Mouse (Mus musculus) hematopoietic stem cell, adult 5-6 weeks (primary cell): ENCODE results near the gene 2300003K06Rik. TPM values are rescaled to one million over a fixed set of nuclear protein-coding genes. Genes with fewer than 3 reads are reported as not detected.
"Not testable (repeated sequence)": the region's sequence is repeated elsewhere in the genome, so short reads cannot be mapped to it uniquely, and the experiment has no call there.

ENCODE experiments used
- ATAC-seq, 2 experiments: fragments of 125-278 bp in 1 of 2; replicated peaks in 1 of 2; 2 replicates each; pipeline ENCODE4 v1.8.0; 2016 to 2017; ENCODE audit warnings: inconsistent platforms in 2 of 2, mild to moderate bottlenecking in 2 of 2, moderate number of reproducible peaks in 2 of 2, low read depth in 1 of 2, moderate TSS enrichment in 1 of 2; ENCODE audit not compliant: low FRiP score in 2 of 2, poor library complexity in 2 of 2, severe bottlenecking in 2 of 2, insufficient read depth in 1 of 2, low TSS enrichment in 1 of 2
- total RNA-seq: library from RNA; stranded (forward); fragments of 172-1452, 232-1000 nt; gene quantifications from 2 replicates; pipeline ENCODE4 v1.2.3, GENCODE M21; 2017

2300003K06Rik gene
- total RNA-seq, result not detected in 2 replicates

GRCm38 (mm10) chr11:99837966-99838365 lies at the start of gene 2300003K06Rik:
2300003K06Rik (minus strand) TSS chr11:99838066.
- ATAC-seq, result no peak

GRCm38 (mm10) chr11:99878887-99879286 lies 41.0 kb upstream of the 2300003K06Rik start, which contains the start of gene Gm11567:
Gm11567 (plus strand) TSS chr11:99879187.
- not testable (repeated sequence) for ATAC-seq

- not testable (repeated sequence) for ATAC-seq
Observed at GRCm38 (mm10) chr11:99873089-99873488, 35.2 kb upstream of the 2300003K06Rik start, which contains the start of gene Krtap9-1. Krtap9-1 (plus strand) TSS chr11:99873389.

- not testable (repeated sequence) for ATAC-seq
Observed at GRCm38 (mm10) chr11:99864176-99864575, 26.3 kb upstream of the 2300003K06Rik start, which contains the start of gene Gm11559. Gm11559 (plus strand) TSS chr11:99864476.

- ATAC-seq, result no peak
Observed at GRCm38 (mm10) chr11:99858761-99859160, 20.9 kb upstream of the 2300003K06Rik start.

- ATAC-seq, result no peak
Observed at GRCm38 (mm10) chr11:99857617-99858016, 19.8 kb upstream of the 2300003K06Rik start, which contains the start of gene Gm11568. Gm11568 (plus strand) TSS chr11:99857917.

GRCm38 (mm10) chr11:99854121-99854520 lies 16.3 kb upstream of the 2300003K06Rik start:
- ATAC-seq, result no peak

- ATAC-seq, result no peak
Observed at GRCm38 (mm10) chr11:99851508-99851907, 13.6 kb upstream of the 2300003K06Rik start, which contains the start of gene Krtap4-16. Krtap4-16 (minus strand) TSS chr11:99851608.

GRCm38 (mm10) chr11:99846746-99847145 lies 8.9 kb upstream of the 2300003K06Rik start:
- ATAC-seq, result no peak

GRCm38 (mm10) chr11:99842185-99842584 lies 4.3 kb upstream of the 2300003K06Rik start:
- ATAC-seq, result no peak

- ATAC-seq, result not testable (repeated sequence)
Observed at GRCm38 (mm10) chr11:99815566-99815965, 22.3 kb downstream of the 2300003K06Rik start, which contains the start of gene Gm11564. Gm11564 (minus strand) TSS chr11:99815666.

GRCm38 (mm10) chr11:99809792-99810191 lies 28.1 kb downstream of the 2300003K06Rik start, which contains the start of gene Krtap4-13:
Krtap4-13 (minus strand) TSS chr11:99809892.
- not testable (repeated sequence) for ATAC-seq

- ATAC-seq, result not testable (repeated sequence)
Observed at GRCm38 (mm10) chr11:99804346-99804745, 33.5 kb downstream of the 2300003K06Rik start, which contains the start of gene Gm11554. Gm11554 (minus strand) TSS chr11:99804446.

GRCm38 (mm10) chr11:99798832-99799231 lies 39.0 kb downstream of the 2300003K06Rik start, which contains the start of gene Gm11569:
Gm11569 (minus strand) TSS chr11:99798932.
- not testable (repeated sequence) for ATAC-seq

GRCm38 (mm10) chr11:99793367-99793766 lies 44.5 kb downstream of the 2300003K06Rik start, which contains the start of gene Gm11596:
Gm11596 (minus strand) TSS chr11:99793467.
- no peak for ATAC-seq
